Mouse (Mus musculus) 3134 (cell line): ENCODE measurements around the gene Uvssa.
A peak's percentile ranks its signal among the peaks of the same experiment; 100 is the strongest.

Source experiments
- DNase-seq: peaks from one replicate; pipeline ENCODE4 v3.0.0-alpha.2; 2011; ENCODE audit warnings: low spot score; ENCODE audit not compliant: insufficient read length; ENCODE audit errors: extremely low read depth

The Uvssa gene

GRCm38 (mm10) chr5:33371668-33372067 is 6.7 kb upstream of the Uvssa start:
- DNase-seq = no peak

GRCm38 (mm10) chr5:33372331-33373038 is 5.9 kb upstream of the Uvssa start:
- no peak for DNase-seq

GRCm38 (mm10) chr5:33377176-33377575 is 1.2 kb upstream of the Uvssa start:
- no peak for DNase-seq

GRCm38 (mm10) chr5:33377801-33378301 is 498 bp upstream of the Uvssa start:
- no peak for DNase-seq

- DNase-seq = no peak
Measured at GRCm38 (mm10) chr5:33387550-33387949, 9.2 kb downstream of the Uvssa start.

- peak; percentile 40 for DNase-seq
Measured at GRCm38 (mm10) chr5:33393803-33394202, 15.5 kb downstream of the Uvssa start.

- DNase-seq = no peak
Measured at GRCm38 (mm10) chr5:33395693-33396092, 17.3 kb downstream of the Uvssa start.

- DNase-seq = no peak
Measured at GRCm38 (mm10) chr5:33396828-33397227, 18.5 kb downstream of the Uvssa start.

- no peak for DNase-seq
Measured at GRCm38 (mm10) chr5:33400819-33401218, 22.5 kb downstream of the Uvssa start.

GRCm38 (mm10) chr5:33420313-33420712 is 42.0 kb downstream of the Uvssa start:
- DNase-seq = no peak

- peak; percentile 34 for DNase-seq
Measured at GRCm38 (mm10) chr5:33427461-33427860, 49.1 kb downstream of the Uvssa start.

- DNase-seq = no peak
Measured at GRCm38 (mm10) chr5:33430106-33430505, 51.8 kb downstream of the Uvssa start.

GRCm38 (mm10) chr5:33430511-33431172 is 52.3 kb downstream of the Uvssa start:
- DNase-seq = no peak

- DNase-seq = no peak
Measured at GRCm38 (mm10) chr5:33431173-33432005, 53.0 kb downstream of the Uvssa start.

GRCm38 (mm10) chr5:33432057-33432935 is 53.9 kb downstream of the Uvssa start:
- DNase-seq = no peak

GRCm38 (mm10) chr5:33433201-33434138 is 55.1 kb downstream of the Uvssa start, which contains the start of gene Nkx1-1:
Gene Nkx1-1, minus strand, starts transcription at chr5:33433976.
- DNase-seq = no peak

GRCm38 (mm10) chr5:33434141-33434780 is 55.9 kb downstream of the Uvssa start:
- no peak for DNase-seq

- no peak for DNase-seq
Measured at GRCm38 (mm10) chr5:33435151-33435550, 56.8 kb downstream of the Uvssa start.

GRCm38 (mm10) chr5:33435941-33436340 is 57.6 kb downstream of the Uvssa start:
- DNase-seq = no peak
